Mouse (Mus musculus): ENCODE results near the gene Gm37240. TPM values are rescaled to one million over a fixed set of nuclear protein-coding genes. Genes with fewer than 3 reads are reported as not detected.
A peak's percentile ranks its signal among the peaks of the same experiment; 100 is the strongest.

Gm37240 gene
- total and polyA plus RNA-seq, 3 experiments: not detected

DNA sequence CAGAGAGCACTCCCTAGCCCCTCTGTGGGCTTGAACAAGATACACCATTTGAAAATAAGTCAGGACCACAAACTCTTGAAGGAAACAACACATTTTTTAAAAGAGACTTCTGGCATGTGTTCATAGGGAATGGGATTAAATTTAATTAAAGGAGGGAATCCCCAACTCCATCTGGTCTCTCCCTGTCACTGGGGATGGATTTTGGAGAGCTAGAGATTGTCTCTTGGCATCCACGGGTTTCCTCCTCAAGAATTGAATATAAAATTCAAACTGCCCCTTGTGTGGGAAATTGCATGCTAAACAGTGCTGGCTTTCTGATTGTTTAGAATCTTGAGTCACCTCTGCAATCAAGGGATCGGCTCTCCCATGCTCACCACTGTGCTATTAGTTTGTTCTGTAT lies 1185.8 kb downstream of the Gm37240 start:
- Histone ChIP-seq H3K9me3 (replicated peaks) (no peaks in the 10 kb centered on the region), H3K36me3 (replicated peaks) (no peaks in the 10 kb centered on the region), H3K27me3 (ENCODE audit: insufficient read depth, low read length) (no peaks in the 10 kb centered on the region), H3K4me1 (ENCODE audit: insufficient read depth, low read depth, low read length) (peaks cover 78% of the 10 kb centered on the region), H3K4me3 (ENCODE audit: low read depth, low read length) (no peak overlapping the region; the same call in 1 of the 2 replicates)
- no peak for DNase-seq (ENCODE audit: low spot score)
- ATAC-seq (ENCODE audit: extremely low read depth, insufficient number of reproducible peaks, low FRiP score, poor library complexity, severe bottlenecking): no peak
- TF ChIP-seq POLR2AphosphoS5 (IDR thresholded peaks at IDR 0.05; ENCODE audit: insufficient replicate concordance, low read depth, low read length) (no peak), CTCF (IDR thresholded peaks at IDR 0.05; ENCODE audit: low read depth, low read length) (no peak), TAL1 (conservative IDR thresholded peaks at IDR 0.05; ENCODE audit: low read depth, low read length) (no peak), GATA1 (IDR thresholded peaks at IDR 0.05; ENCODE audit: borderline replicate concordance, low read length) (no peak), GATA2 (IDR thresholded peaks at IDR 0.05; ENCODE audit: borderline replicate concordance, low read depth, low read length) (no peak)

GRCm38 (mm10) chr3:84696428-84696917 lies 1190.8 kb downstream of the Gm37240 start:
- H3K4me3 ChIP-seq (ENCODE audit: low read depth, low read length): peak overlapping the region; percentile 5; the same call in 1 of the 2 replicates
- H3K9me3 ChIP-seq (replicated peaks): no peaks in the 10 kb centered on the region
- no peaks in the 10 kb centered on the region for H3K36me3 ChIP-seq (replicated peaks)
- ATAC-seq (ENCODE audit: extremely low read depth, insufficient number of reproducible peaks, low FRiP score, poor library complexity, severe bottlenecking): peak; percentile 49; the same call in 1 of the 2 replicates
- TF ChIP-seq GATA2 (IDR thresholded peaks at IDR 0.05; ENCODE audit: borderline replicate concordance, low read depth, low read length) (no peak), POLR2AphosphoS5 (IDR thresholded peaks at IDR 0.05; ENCODE audit: insufficient replicate concordance, low read depth, low read length) (no peak), CTCF (IDR thresholded peaks at IDR 0.05; ENCODE audit: low read depth, low read length) (no peak), GATA1 (IDR thresholded peaks at IDR 0.05; ENCODE audit: borderline replicate concordance, low read length) (no peak)
- DNase-seq (ENCODE audit: low spot score): peak; percentile 43
- peaks cover 5% of the 10 kb centered on the region for H3K27me3 ChIP-seq (ENCODE audit: insufficient read depth, low read length)
- H3K4me1 ChIP-seq (ENCODE audit: insufficient read depth, low read depth, low read length): peaks cover 57% of the 10 kb centered on the region

DNA sequence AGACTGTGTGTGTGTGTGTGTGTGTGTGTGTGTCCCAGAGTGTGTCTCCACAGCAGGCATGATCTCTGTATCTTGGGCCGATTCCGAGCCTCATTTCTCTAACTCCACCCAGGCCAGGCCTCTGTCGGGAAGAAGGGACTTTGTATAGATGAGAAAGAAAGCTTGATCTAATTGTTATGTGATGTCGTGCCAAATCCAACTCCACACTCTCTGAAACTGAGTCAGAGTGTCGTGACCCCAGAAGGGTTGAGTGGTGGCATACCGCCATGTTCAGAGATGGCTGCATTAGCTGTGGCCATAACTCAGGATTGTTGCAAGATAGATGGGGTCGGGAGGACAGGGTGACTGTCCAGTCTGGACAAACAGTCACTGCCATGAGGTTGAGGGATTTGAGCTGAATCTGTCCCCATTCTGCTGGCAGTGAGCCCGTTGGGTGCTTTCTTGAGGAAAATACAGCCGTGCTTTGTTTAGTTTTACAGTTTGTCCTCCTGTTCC lies 1191.4 kb downstream of the Gm37240 start:
- no peaks in the 10 kb centered on the region for H3K9me3 ChIP-seq (replicated peaks)
- no peak for TF ChIP-seq POLR2AphosphoS5 (IDR thresholded peaks at IDR 0.05; ENCODE audit: insufficient replicate concordance, low read depth, low read length)
- no peak for TF ChIP-seq GATA2 (IDR thresholded peaks at IDR 0.05; ENCODE audit: borderline replicate concordance, low read depth, low read length)
- H3K4me3 ChIP-seq (ENCODE audit: low read depth, low read length): no peak overlapping the region
- peaks cover 51% of the 10 kb centered on the region for H3K4me1 ChIP-seq (ENCODE audit: insufficient read depth, low read depth, low read length)
- peaks cover 7% of the 10 kb centered on the region for H3K27me3 ChIP-seq (ENCODE audit: insufficient read depth, low read length)
- ATAC-seq (ENCODE audit: extremely low read depth, insufficient number of reproducible peaks, low FRiP score, poor library complexity, severe bottlenecking) (no peak), DNase-seq (ENCODE audit: low spot score) (no peak)
- no peaks in the 10 kb centered on the region for H3K36me3 ChIP-seq (replicated peaks)

GRCm38 (mm10) chr3:84695418-84695817 lies 1191.9 kb downstream of the Gm37240 start:
- Histone ChIP-seq H3K36me3 (replicated peaks) (no peaks in the 10 kb centered on the region), H3K4me3 (ENCODE audit: low read depth, low read length) (no peak overlapping the region), H3K27me3 (ENCODE audit: insufficient read depth, low read length) (peaks cover 9% of the 10 kb centered on the region), H3K4me1 (ENCODE audit: insufficient read depth, low read depth, low read length) (peaks cover 48% of the 10 kb centered on the region), H3K9me3 (replicated peaks) (no peaks in the 10 kb centered on the region)
- ATAC-seq (ENCODE audit: extremely low read depth, insufficient number of reproducible peaks, low FRiP score, poor library complexity, severe bottlenecking): no peak
- no peak for DNase-seq (ENCODE audit: low spot score)
- TF ChIP-seq GATA1 (IDR thresholded peaks at IDR 0.05; ENCODE audit: borderline replicate concordance, low read length) (no peak), TAL1 (conservative IDR thresholded peaks at IDR 0.05; ENCODE audit: low read depth, low read length) (no peak), CTCF (IDR thresholded peaks at IDR 0.05; ENCODE audit: low read depth, low read length) (no peak), POLR2AphosphoS5 (IDR thresholded peaks at IDR 0.05; ENCODE audit: insufficient replicate concordance, low read depth, low read length) (no peak), GATA2 (IDR thresholded peaks at IDR 0.05; ENCODE audit: borderline replicate concordance, low read depth, low read length) (no peak)

GRCm38 (mm10) chr3:84693886-84694285 lies 1193.4 kb downstream of the Gm37240 start:
- Histone ChIP-seq H3K36me3 (replicated peaks) (no peaks in the 10 kb centered on the region), H3K4me1 (ENCODE audit: insufficient read depth, low read depth, low read length) (peaks cover 49% of the 10 kb centered on the region), H3K27me3 (ENCODE audit: insufficient read depth, low read length) (peaks cover 23% of the 10 kb centered on the region), H3K9me3 (replicated peaks) (no peaks in the 10 kb centered on the region), H3K4me3 (ENCODE audit: low read depth, low read length) (no peak overlapping the region)
- DNase-seq (ENCODE audit: low spot score): no peak
- TF ChIP-seq POLR2AphosphoS5 (IDR thresholded peaks at IDR 0.05; ENCODE audit: insufficient replicate concordance, low read depth, low read length) (no peak), CTCF (IDR thresholded peaks at IDR 0.05; ENCODE audit: low read depth, low read length) (no peak), GATA1 (IDR thresholded peaks at IDR 0.05; ENCODE audit: borderline replicate concordance, low read length) (no peak), GATA2 (IDR thresholded peaks at IDR 0.05; ENCODE audit: borderline replicate concordance, low read depth, low read length) (no peak), TAL1 (conservative IDR thresholded peaks at IDR 0.05; ENCODE audit: low read depth, low read length) (no peak)
- no peak for ATAC-seq (ENCODE audit: extremely low read depth, insufficient number of reproducible peaks, low FRiP score, poor library complexity, severe bottlenecking)

DNA sequence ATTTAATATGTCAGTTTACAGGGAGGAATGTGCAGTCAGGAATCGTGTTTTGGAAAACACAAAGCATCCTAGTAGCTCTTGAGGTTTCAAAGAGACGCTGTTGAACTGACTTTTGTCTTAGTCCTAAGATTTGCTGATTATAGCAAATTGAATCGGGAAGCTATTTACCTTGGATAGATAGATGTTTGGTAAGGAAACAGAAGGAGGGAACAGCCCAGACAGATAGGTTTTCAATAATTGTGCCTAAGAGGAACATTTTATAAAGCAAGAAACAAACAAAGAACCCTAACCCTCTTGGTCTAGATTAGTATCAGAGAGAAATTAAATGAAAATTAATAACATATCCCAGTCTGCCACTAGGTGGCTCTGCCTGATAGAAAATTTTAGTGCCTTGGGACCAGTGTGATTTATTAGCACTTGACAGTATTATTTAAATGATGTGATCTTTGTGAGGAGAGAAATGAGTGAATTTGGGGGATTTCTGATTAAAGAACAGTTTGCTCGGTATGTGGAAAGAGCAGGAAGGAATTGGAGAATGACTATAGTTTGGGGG lies 1194.6 kb downstream of the Gm37240 start:
- H3K9me3 ChIP-seq (replicated peaks): no peaks in the 10 kb centered on the region
- H3K27me3 ChIP-seq (ENCODE audit: insufficient read depth, low read length): peaks cover 34% of the 10 kb centered on the region
- no peaks in the 10 kb centered on the region for H3K36me3 ChIP-seq (replicated peaks)
- no peak overlapping the region for H3K4me3 ChIP-seq (ENCODE audit: low read depth, low read length)
- peaks cover 40% of the 10 kb centered on the region for H3K4me1 ChIP-seq (ENCODE audit: insufficient read depth, low read depth, low read length)
- TF ChIP-seq POLR2AphosphoS5 (IDR thresholded peaks at IDR 0.05; ENCODE audit: insufficient replicate concordance, low read depth, low read length): no peak
- TF ChIP-seq TAL1 (conservative IDR thresholded peaks at IDR 0.05; ENCODE audit: low read depth, low read length): no peak
- TF ChIP-seq CTCF (IDR thresholded peaks at IDR 0.05; ENCODE audit: low read depth, low read length): no peak
- no peak for TF ChIP-seq GATA1 (IDR thresholded peaks at IDR 0.05; ENCODE audit: borderline replicate concordance, low read length)
- TF ChIP-seq GATA2 (IDR thresholded peaks at IDR 0.05; ENCODE audit: borderline replicate concordance, low read depth, low read length): no peak
- DNase-seq (ENCODE audit: low spot score) (peak; percentile 27), ATAC-seq (ENCODE audit: extremely low read depth, insufficient number of reproducible peaks, low FRiP score, poor library complexity, severe bottlenecking) (no peak; the same call in 1 of the 2 replicates)
